9 mouse cellular contexts compared by ENCODE assay signal in genomic region chr2:161660827-161661226, GRCm38 (mm10).
DNase-seq lines count a peak whose midpoint lies in the region; ATAC-seq and TF ChIP-seq lines count a peak whose summit lies in the region.
"Had no signal": no experiment of that assay in that cellular context is flagged by ENCODE, and none has a peak within 500 bp of the region (broad histone marks: within the 10 kb centered on the region; RNA-seq: fewer than 3 reads in every experiment).

No protein-coding gene starts in this region.

- H3K4me3 ChIP-seq in embryonic facial prominence, embryonic 11.5 days (ENCODE audit: low read depth, low read length) = no peak overlapping the region
- no peak overlapping the region for H3K4me3 ChIP-seq in embryonic facial prominence, embryonic 10.5 days
- no peak overlapping the region for H3K4me3 ChIP-seq in neural tube, embryonic 15.5 days (replicated peaks)
- H3K4me3 ChIP-seq: limb, embryonic 13.5 days had no signal

- no peaks in the 10 kb centered on the region for H3K36me3 ChIP-seq in embryonic facial prominence, embryonic 11.5 days (replicated peaks; ENCODE audit: control insufficient read depth, insufficient read depth, low read depth, low read length)
- H3K36me3 ChIP-seq in embryonic facial prominence, embryonic 10.5 days (replicated peaks) = no peaks in the 10 kb centered on the region
- no peaks in the 10 kb centered on the region for H3K36me3 ChIP-seq in neural tube, embryonic 15.5 days
- H3K36me3 ChIP-seq: limb, embryonic 13.5 days had no signal

- no peak overlapping the region for H3K9ac ChIP-seq in embryonic facial prominence, embryonic 11.5 days (replicated peaks; ENCODE audit: low read length)
- no peak overlapping the region for H3K9ac ChIP-seq in neural tube, embryonic 15.5 days (replicated peaks)
- H3K9ac ChIP-seq: limb, embryonic 13.5 days had no signal

- no peak overlapping the region for H3K4me2 ChIP-seq in embryonic facial prominence, embryonic 11.5 days (ENCODE audit: low read depth, low read length)
- H3K4me2 ChIP-seq in neural tube, embryonic 15.5 days = no peak overlapping the region
- H3K4me2 ChIP-seq: limb, embryonic 13.5 days had no signal

- no peaks in the 10 kb centered on the region for H3K9me3 ChIP-seq in embryonic facial prominence, embryonic 11.5 days (replicated peaks; ENCODE audit: control insufficient read depth, low read length)
- no peaks in the 10 kb centered on the region for H3K9me3 ChIP-seq in embryonic facial prominence, embryonic 10.5 days
- no peaks in the 10 kb centered on the region for H3K9me3 ChIP-seq in neural tube, embryonic 15.5 days (replicated peaks)
- H3K9me3 ChIP-seq: limb, embryonic 13.5 days had no signal

- TF ChIP-seq CTCF in brain, embryonic 14.5 days (IDR thresholded peaks at IDR 0.05; ENCODE audit: borderline replicate concordance, extremely low read depth, insufficient read depth, insufficient read length) = peak; percentile 25; the same call in 1 of the 2 replicates

- ATAC-seq in embryonic facial prominence, embryonic 11.5 days (replicated peaks; ENCODE audit: insufficient number of reproducible peaks, low FRiP score, low TSS enrichment, low read depth) = no peak
- ATAC-seq in neural tube, embryonic 15.5 days (ENCODE audit: low FRiP score) = no peak

- H3K27me3 ChIP-seq in embryonic facial prominence, embryonic 11.5 days (ENCODE audit: control insufficient read depth, insufficient read depth, low read length) = no peaks in the 10 kb centered on the region
- H3K27me3 ChIP-seq in embryonic facial prominence, embryonic 10.5 days (replicated peaks; ENCODE audit: low read depth, poor library complexity, severe bottlenecking) = no peaks in the 10 kb centered on the region; the same call in 1 of the 2 replicates
- no peaks in the 10 kb centered on the region for H3K27me3 ChIP-seq in neural tube, embryonic 15.5 days (replicated peaks)

- no peaks in the 10 kb centered on the region for H3K4me1 ChIP-seq in embryonic facial prominence, embryonic 11.5 days (ENCODE audit: control insufficient read depth, insufficient read depth, low read length)
- H3K4me1 ChIP-seq in embryonic facial prominence, embryonic 10.5 days = no peaks in the 10 kb centered on the region
- H3K4me1 ChIP-seq in neural tube, embryonic 15.5 days = peaks cover 6% of the 10 kb centered on the region
- H3K4me1 ChIP-seq: limb, embryonic 13.5 days had no signal

- intact Hi-C loops in left cerebral cortex, postnatal 4 days (cut with DNase I) = loop anchor here (5.0 kb wide), 1 partner anchor 1001 kb away; the partner anchor contains the start of gene Ptprt

- 37% methylated on average over 4 of the region's 4 CpGs for WGBS in embryonic facial prominence, embryonic 11.5 days
- 42% methylated on average over 4 of the region's 4 CpGs for WGBS in embryonic facial prominence, embryonic 10.5 days
- 31% methylated on average over 4 of the region's 4 CpGs for WGBS in neural tube, embryonic 15.5 days

- TF ChIP-seq POLR2A in brain, embryonic 14.5 days (IDR thresholded peaks at IDR 0.05; ENCODE audit: borderline replicate concordance, extremely low read depth, insufficient read depth, insufficient read length, poor library complexity, severe bottlenecking) = no peak

- H3K27ac ChIP-seq in embryonic facial prominence, embryonic 11.5 days (replicated peaks; ENCODE audit: low read depth, low read length) = no peak overlapping the region
- no peak overlapping the region for H3K27ac ChIP-seq in embryonic facial prominence, embryonic 10.5 days (replicated peaks)
- H3K27ac ChIP-seq in neural tube, embryonic 15.5 days (replicated peaks) = no peak overlapping the region
- H3K27ac ChIP-seq: limb, embryonic 13.5 days had no signal

- DNase-seq in embryonic facial prominence, embryonic 11.5 days (ENCODE audit: low spot score) = peak; percentile 55
- DNase-seq in embryonic facial prominence, embryonic 10.5 days (ENCODE audit: low spot score) = no peak
- peak; percentile 26 to 34 for DNase-seq in left cerebral cortex, adult 18-20 months (ENCODE audit: low spot score in 2 of 2)
- DNase-seq in left cerebral cortex, postnatal 4 days = no peak
- DNase-seq in brain, embryonic 14.5 days (ENCODE audit: low read depth) = peak; percentile 79
- peak; percentile 26 for DNase-seq in mesoderm, embryonic 11.5 days (ENCODE audit: low read depth, low spot score)
- no peak for DNase-seq in urinary bladder, postnatal 25 days (ENCODE audit: low spot score)

Comparison
In these comparisons a context has a peak if more than half of its experiments do, and no peak if none do; other contexts are left out.
1. DNase-seq: peak in embryonic facial prominence, embryonic 11.5 days (single experiment), left cerebral cortex, adult 18-20 months (2 of 2), brain, embryonic 14.5 days (single experiment) and mesoderm, embryonic 11.5 days (single experiment); none in embryonic facial prominence, embryonic 10.5 days (single experiment), left cerebral cortex, postnatal 4 days (single experiment) and urinary bladder, postnatal 25 days (single experiment).